Mouse (Mus musculus) spleen, adult 2 months (tissue): ENCODE measurements at regions not wholly inside any gene's neighbourhood (a gene's known extent, or its start where the extent isn't known, plus 50 kb on each side); places are given as distances from the start of the nearest gene placed in this dataset.

Source experiments
- CTCF ChIP-seq: fragments of 200-500 bp; IDR thresholded peaks from 2 replicates; pipeline ENCODE4 v1.5.1; 2011; ENCODE audit warnings: mild to moderate bottlenecking, inconsistent platforms; ENCODE audit not compliant: insufficient read depth, insufficient read length, insufficient replicate concordance; ENCODE audit errors: extremely low read depth
- POLR2A ChIP-seq: fragments of 200-500 bp; IDR thresholded peaks from 2 replicates; pipeline ENCODE4 v1.6.1; 2011; ENCODE audit warnings: low read depth, low read length, inconsistent platforms

- TF ChIP-seq CTCF (no peak), POLR2A (no peak)
Measured at GRCm38 (mm10) chr3:150820039-150820438, 617.6 kb upstream of the Adgrl4 start.
